Comparison of ENCODE assay signal across 19 mouse cellular contexts in the genomic region with DNA sequence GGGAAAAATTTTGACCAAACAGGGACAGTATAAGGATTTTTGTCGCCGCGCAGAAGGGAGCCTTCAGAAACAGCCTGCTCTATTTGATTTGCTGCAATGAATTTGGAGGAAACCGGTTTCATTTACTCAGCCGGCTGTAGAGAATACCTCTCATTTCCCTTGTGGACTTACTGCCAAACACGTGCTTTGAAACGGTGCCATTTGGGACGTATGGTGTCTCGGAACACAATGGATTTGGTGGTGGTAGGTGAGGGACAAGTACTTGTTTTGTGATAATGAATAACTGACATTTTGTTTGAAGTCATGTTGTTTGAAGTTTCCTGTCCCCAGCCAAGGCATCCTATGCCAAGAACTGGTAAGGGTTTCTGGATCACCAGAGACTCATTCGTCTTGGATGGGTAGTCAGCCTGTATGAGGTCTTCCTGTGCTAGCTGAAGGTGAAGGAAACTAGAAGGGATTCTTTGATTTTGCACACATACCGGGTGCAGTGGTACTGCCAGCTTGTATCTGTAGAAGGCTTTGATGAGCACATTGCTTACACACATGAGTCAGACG.
DNase-seq lines count a peak whose midpoint lies in the region; ATAC-seq lines count a peak whose summit lies in the region.
"Had no signal": no experiment of that assay in that cellular context is flagged by ENCODE, and none has a peak within 500 bp of the region (broad histone marks: within the 10 kb centered on the region; RNA-seq: fewer than 3 reads in every experiment).

No protein-coding gene starts in this region.

- H3K4me3 ChIP-seq in kidney, embryonic 15.5 days (replicated peaks) = no peak overlapping the region
- no peak overlapping the region for H3K4me3 ChIP-seq in midbrain, embryonic 16.5 days (ENCODE audit: low read depth, low read length)
- H3K4me3 ChIP-seq: forebrain, embryonic 13.5 days; heart, embryonic 12.5 days; left cerebral cortex, adult 2 months; midbrain, embryonic 10.5 days had no signal

- H3K9ac ChIP-seq in kidney, embryonic 15.5 days = no peak overlapping the region
- H3K9ac ChIP-seq in midbrain, embryonic 16.5 days (ENCODE audit: low read depth, low read length) = no peak overlapping the region
- H3K9ac ChIP-seq: forebrain, embryonic 13.5 days; heart, embryonic 12.5 days; liver, postnatal 0 days had no signal

- ATAC-seq in cerebellum, adult (ENCODE audit: insufficient number of reproducible peaks, low FRiP score, low TSS enrichment) = no peak
- no peak for ATAC-seq in kidney, embryonic 15.5 days (replicated peaks; ENCODE audit: low FRiP score)
- no peak for ATAC-seq in midbrain, embryonic 16.5 days
- ATAC-seq: activated CD4-positive, CD25-positive, alpha-beta regulatory T cell, adult 4 months; forebrain, embryonic 13.5 days; hindbrain, postnatal 0 days; intestine, embryonic 16.5 days; liver, postnatal 0 days had no signal

- H3K4me1 ChIP-seq in kidney, embryonic 15.5 days = no peaks in the 10 kb centered on the region
- no peaks in the 10 kb centered on the region for H3K4me1 ChIP-seq in midbrain, embryonic 16.5 days (ENCODE audit: control insufficient read depth, insufficient read depth, low read length)
- H3K4me1 ChIP-seq: forebrain, embryonic 13.5 days; heart, embryonic 12.5 days; midbrain, embryonic 10.5 days had no signal

- peak; percentile 28 for DNase-seq in cerebellum, adult 11 months
- DNase-seq in kidney, adult 8-10 months = peak; percentile 28 to 44
- peak; percentile 14 for DNase-seq in brain, adult 2 months (ENCODE audit: low read depth, low spot score)
- peak; percentile 67 to 74 for DNase-seq in cerebellum, postnatal 10 days
- DNase-seq in adrenal gland, postnatal 25 days = no peak
- DNase-seq: gastrocnemius, postnatal 10 days; heart, adult 11 months; liver, postnatal 0 days; lung, postnatal 10 days had no signal

- H3K36me3 ChIP-seq in kidney, embryonic 15.5 days = no peaks in the 10 kb centered on the region
- H3K36me3 ChIP-seq in midbrain, embryonic 16.5 days (ENCODE audit: control insufficient read depth, insufficient read depth, low read length) = no peaks in the 10 kb centered on the region
- H3K36me3 ChIP-seq: heart, embryonic 12.5 days; midbrain, embryonic 10.5 days had no signal

- no peak overlapping the region for H3K4me2 ChIP-seq in kidney, embryonic 15.5 days
- H3K4me2 ChIP-seq in midbrain, embryonic 16.5 days (ENCODE audit: low read length) = no peak overlapping the region
- H3K4me2 ChIP-seq: forebrain, embryonic 13.5 days; heart, embryonic 12.5 days had no signal

- WGBS in kidney, embryonic 15.5 days = 86% methylated on average over 12 of the region's 12 CpGs
- WGBS in midbrain, embryonic 16.5 days = 91% methylated on average over 12 of the region's 12 CpGs

- H3K9me3 ChIP-seq in kidney, embryonic 15.5 days (replicated peaks) = no peaks in the 10 kb centered on the region
- no peaks in the 10 kb centered on the region for H3K9me3 ChIP-seq in midbrain, embryonic 16.5 days (replicated peaks; ENCODE audit: control insufficient read depth, low read length, poor library complexity, severe bottlenecking)
- H3K9me3 ChIP-seq: forebrain, embryonic 13.5 days; heart, embryonic 12.5 days; midbrain, embryonic 10.5 days had no signal

- no peaks in the 10 kb centered on the region for H3K27me3 ChIP-seq in kidney, embryonic 15.5 days
- no peaks in the 10 kb centered on the region for H3K27me3 ChIP-seq in midbrain, embryonic 16.5 days (ENCODE audit: control insufficient read depth, insufficient read depth, low read depth, low read length)
- H3K27me3 ChIP-seq: forebrain, embryonic 13.5 days; heart, embryonic 12.5 days had no signal

- no peak overlapping the region for H3K27ac ChIP-seq in kidney, embryonic 15.5 days
- no peak overlapping the region for H3K27ac ChIP-seq in midbrain, embryonic 16.5 days (ENCODE audit: low read length)
- H3K27ac ChIP-seq: forebrain, embryonic 13.5 days; hindbrain, postnatal 0 days; left cerebral cortex, adult 2 months; midbrain, embryonic 10.5 days had no signal
